Mouse (Mus musculus): ENCODE data around the gene Trem2. TPM values are rescaled to one million over a fixed set of nuclear protein-coding genes. Genes with fewer than 3 reads are reported as not detected.
A peak's percentile ranks its signal among the peaks of the same experiment; 100 is the strongest.
"Not testable (repeated sequence)": the region's sequence is repeated elsewhere in the genome, so short reads cannot be mapped to it uniquely, and the experiment has no call there.

Gene Trem2
- polyA plus RNA-seq, 1 experiment = not detected

DNA sequence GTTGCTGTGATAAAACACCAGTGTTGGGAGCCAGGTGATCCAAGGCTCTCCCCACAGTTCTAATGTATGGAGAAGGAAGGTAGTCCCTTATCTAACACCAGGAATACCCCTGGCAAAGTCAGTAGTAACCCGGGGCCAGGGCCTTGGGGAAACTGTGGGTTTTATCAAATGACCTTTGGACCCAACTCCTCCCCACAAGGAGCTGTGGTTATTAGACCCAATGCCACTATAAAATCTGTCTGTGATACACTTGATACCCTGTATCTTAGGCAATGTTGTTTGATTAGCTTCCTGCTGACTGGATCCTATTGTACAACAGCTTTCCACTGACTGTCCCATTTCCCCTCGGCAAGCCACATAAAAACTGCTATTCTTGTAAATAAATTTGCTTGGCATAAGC lies 34.1 kb upstream of the Trem2 start:
- Histone ChIP-seq H3K27ac (ENCODE audit: insufficient read depth, low read length) (no peak overlapping the region), H3K9me3 (replicated peaks; ENCODE audit: control insufficient read depth, insufficient read depth, low read length, poor library complexity, severe bottlenecking) (no peaks in the 10 kb centered on the region), H3K4me3 (ENCODE audit: low read depth, low read length) (no peak overlapping the region), H3K4me1 (ENCODE audit: control insufficient read depth, insufficient read depth, low read length) (no peaks in the 10 kb centered on the region), H3K36me3 (ENCODE audit: control insufficient read depth, insufficient read depth, low read length, poor library complexity, severe bottlenecking) (no peaks in the 10 kb centered on the region), H3K9ac (ENCODE audit: low read depth, poor library complexity, severe bottlenecking) (no peak overlapping the region), H3K27me3 (ENCODE audit: control insufficient read depth, insufficient read depth, low read length, poor library complexity, severe bottlenecking) (no peaks in the 10 kb centered on the region)
- no peak for TF ChIP-seq POLR2A (IDR thresholded peaks at IDR 0.05; ENCODE audit: insufficient read depth, low read length)
- TF ChIP-seq CTCF (IDR thresholded peaks at IDR 0.05; ENCODE audit: low read depth, low read length) = no peak
- no peak for TF ChIP-seq EP300 (IDR thresholded peaks at IDR 0.05; ENCODE audit: insufficient read depth, low read depth, low read length)

DNA sequence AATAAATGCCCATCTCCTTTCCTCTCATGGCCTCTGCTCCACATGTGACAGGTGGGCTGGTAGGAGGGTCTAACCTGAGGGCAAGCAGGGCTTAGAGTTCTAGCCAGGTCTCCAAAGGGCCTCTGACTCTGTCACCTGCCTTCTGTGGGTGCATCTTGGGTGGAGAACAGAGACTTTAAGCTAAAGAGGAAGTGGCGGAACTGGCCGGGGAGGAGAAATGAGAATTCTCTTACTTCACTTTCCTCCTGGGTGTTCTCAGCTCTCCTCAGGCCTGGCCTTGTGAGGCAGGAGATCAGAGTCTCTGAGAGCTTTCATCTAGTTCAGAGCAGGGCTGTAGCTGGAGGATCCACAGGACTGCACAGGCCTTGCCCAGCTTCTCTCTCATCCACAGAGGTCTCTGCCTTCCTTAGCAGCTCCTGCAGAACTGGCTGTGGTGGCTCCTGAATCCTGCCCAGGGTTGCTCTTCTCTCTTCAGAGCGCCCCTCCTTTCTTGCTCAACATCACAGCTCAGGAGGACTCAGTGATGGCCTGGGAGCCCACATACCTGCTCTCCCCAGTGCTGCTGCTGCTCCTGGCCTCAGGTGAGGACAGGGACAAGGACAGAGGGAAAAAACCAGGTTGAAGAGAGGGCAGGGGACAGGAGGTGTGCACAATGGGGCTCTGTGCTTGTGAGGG lies 30.2 kb upstream of the Trem2 start, which contains the start of gene B430306N03Rik:
B430306N03Rik (plus strand) TSS at position 237 of the 675 bp plus-strand sequence.
- H3K9ac ChIP-seq (ENCODE audit: low read depth, poor library complexity, severe bottlenecking); H3K27me3 ChIP-seq (ENCODE audit: control insufficient read depth, insufficient read depth, low read length, poor library complexity, severe bottlenecking); H3K4me3 ChIP-seq (ENCODE audit: low read depth, low read length); H3K36me3 ChIP-seq (ENCODE audit: control insufficient read depth, insufficient read depth, low read length, poor library complexity, severe bottlenecking); H3K9me3 ChIP-seq (replicated peaks; ENCODE audit: control insufficient read depth, insufficient read depth, low read length, poor library complexity, severe bottlenecking); H3K27ac ChIP-seq (ENCODE audit: insufficient read depth, low read length); H3K4me1 ChIP-seq (ENCODE audit: control insufficient read depth, insufficient read depth, low read length): not testable (repeated sequence)

DNA sequence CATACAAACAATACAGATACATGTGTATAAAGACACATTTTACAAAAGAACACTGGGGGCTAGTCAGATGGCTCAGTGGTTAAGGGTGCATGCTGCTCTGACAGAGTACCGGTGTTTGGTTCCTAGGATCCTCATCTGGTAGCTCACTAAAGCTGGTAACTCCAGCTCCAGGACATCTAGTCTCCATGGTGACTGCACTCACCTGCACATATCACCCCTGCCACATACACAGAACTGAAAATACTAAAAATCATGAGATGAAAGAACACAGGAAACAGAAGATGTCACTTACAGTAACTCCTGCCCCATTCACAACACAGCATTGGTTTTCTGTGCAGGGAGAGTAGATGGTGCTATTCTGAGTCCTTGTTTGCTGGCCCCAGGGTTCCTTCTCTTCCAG lies 27.5 kb upstream of the Trem2 start:
- TF ChIP-seq CTCF (IDR thresholded peaks at IDR 0.05; ENCODE audit: low read depth, low read length) = no peak
- no peak for TF ChIP-seq EP300 (IDR thresholded peaks at IDR 0.05; ENCODE audit: insufficient read depth, low read depth, low read length)
- TF ChIP-seq POLR2A (IDR thresholded peaks at IDR 0.05; ENCODE audit: insufficient read depth, low read length) = no peak
- Histone ChIP-seq H3K9ac (ENCODE audit: low read depth, poor library complexity, severe bottlenecking) (no peak overlapping the region), H3K27ac (ENCODE audit: insufficient read depth, low read length) (no peak overlapping the region), H3K4me3 (ENCODE audit: low read depth, low read length) (no peak overlapping the region), H3K27me3 (ENCODE audit: control insufficient read depth, insufficient read depth, low read length, poor library complexity, severe bottlenecking) (no peaks in the 10 kb centered on the region), H3K4me1 (ENCODE audit: control insufficient read depth, insufficient read depth, low read length) (peaks cover 2% of the 10 kb centered on the region), H3K36me3 (ENCODE audit: control insufficient read depth, insufficient read depth, low read length, poor library complexity, severe bottlenecking) (no peaks in the 10 kb centered on the region), H3K9me3 (replicated peaks; ENCODE audit: control insufficient read depth, insufficient read depth, low read length, poor library complexity, severe bottlenecking) (no peaks in the 10 kb centered on the region)

DNA sequence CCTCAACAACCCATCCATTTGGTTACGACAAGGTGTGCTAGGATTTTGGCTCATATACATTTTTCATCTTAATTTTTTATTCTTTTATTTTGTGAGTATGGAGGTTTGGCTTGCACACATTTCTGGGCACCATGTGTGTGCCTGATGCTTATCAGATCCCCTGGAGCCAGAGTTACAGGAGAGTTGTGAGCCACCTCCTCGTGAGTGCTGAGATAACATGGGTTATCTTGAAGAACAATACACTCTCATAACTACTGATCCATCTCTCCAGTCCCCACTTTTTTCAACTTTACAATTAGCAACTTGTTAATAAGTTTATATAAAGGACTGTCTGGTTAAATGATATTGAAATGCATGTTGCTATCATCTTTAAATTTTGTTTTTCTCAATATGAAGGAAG lies 24.9 kb upstream of the Trem2 start:
- Histone ChIP-seq H3K9ac (ENCODE audit: low read depth, poor library complexity, severe bottlenecking) (no peak overlapping the region), H3K36me3 (ENCODE audit: control insufficient read depth, insufficient read depth, low read length, poor library complexity, severe bottlenecking) (no peaks in the 10 kb centered on the region), H3K9me3 (replicated peaks; ENCODE audit: control insufficient read depth, insufficient read depth, low read length, poor library complexity, severe bottlenecking) (no peaks in the 10 kb centered on the region), H3K27ac (ENCODE audit: insufficient read depth, low read length) (no peak overlapping the region), H3K27me3 (ENCODE audit: control insufficient read depth, insufficient read depth, low read length, poor library complexity, severe bottlenecking) (no peaks in the 10 kb centered on the region), H3K4me1 (ENCODE audit: control insufficient read depth, insufficient read depth, low read length) (peaks cover 2% of the 10 kb centered on the region), H3K4me3 (ENCODE audit: low read depth, low read length) (no peak overlapping the region)
- TF ChIP-seq POLR2A (IDR thresholded peaks at IDR 0.05; ENCODE audit: insufficient read depth, low read length) = no peak
- TF ChIP-seq EP300 (IDR thresholded peaks at IDR 0.05; ENCODE audit: insufficient read depth, low read depth, low read length) = no peak
- TF ChIP-seq CTCF (IDR thresholded peaks at IDR 0.05; ENCODE audit: low read depth, low read length) = no peak

DNA sequence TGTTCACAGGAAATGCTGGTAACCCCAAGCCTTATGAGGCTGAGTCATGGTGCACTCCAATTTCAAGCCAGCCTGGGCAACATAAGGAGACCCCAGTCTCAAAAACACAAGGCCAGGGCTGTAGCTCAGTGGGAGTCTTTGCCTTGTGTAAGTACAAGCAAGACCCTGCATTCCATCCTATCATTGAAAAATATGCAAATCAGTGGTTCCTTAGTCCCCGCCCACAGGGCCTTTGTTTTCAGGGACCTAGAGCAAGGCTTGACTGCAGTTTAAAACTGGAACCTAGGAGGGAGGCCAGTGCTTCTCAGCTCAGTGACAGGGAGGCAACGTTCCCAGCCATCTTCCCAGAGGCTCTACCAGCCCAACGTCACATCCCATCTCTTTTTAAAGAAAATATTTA lies 23.0 kb upstream of the Trem2 start:
- Histone ChIP-seq H3K4me1 (ENCODE audit: control insufficient read depth, insufficient read depth, low read length) (peaks cover 2% of the 10 kb centered on the region), H3K9me3 (replicated peaks; ENCODE audit: control insufficient read depth, insufficient read depth, low read length, poor library complexity, severe bottlenecking) (no peaks in the 10 kb centered on the region), H3K4me3 (ENCODE audit: low read depth, low read length) (no peak overlapping the region), H3K9ac (ENCODE audit: low read depth, poor library complexity, severe bottlenecking) (no peak overlapping the region), H3K36me3 (ENCODE audit: control insufficient read depth, insufficient read depth, low read length, poor library complexity, severe bottlenecking) (no peaks in the 10 kb centered on the region), H3K27ac (ENCODE audit: insufficient read depth, low read length) (peak overlapping the region; percentile 12; the same call in 1 of the 2 replicates), H3K27me3 (ENCODE audit: control insufficient read depth, insufficient read depth, low read length, poor library complexity, severe bottlenecking) (no peaks in the 10 kb centered on the region)
- TF ChIP-seq POLR2A (IDR thresholded peaks at IDR 0.05; ENCODE audit: insufficient read depth, low read length) (no peak), CTCF (IDR thresholded peaks at IDR 0.05; ENCODE audit: low read depth, low read length) (no peak), EP300 (IDR thresholded peaks at IDR 0.05; ENCODE audit: insufficient read depth, low read depth, low read length) (no peak)

DNA sequence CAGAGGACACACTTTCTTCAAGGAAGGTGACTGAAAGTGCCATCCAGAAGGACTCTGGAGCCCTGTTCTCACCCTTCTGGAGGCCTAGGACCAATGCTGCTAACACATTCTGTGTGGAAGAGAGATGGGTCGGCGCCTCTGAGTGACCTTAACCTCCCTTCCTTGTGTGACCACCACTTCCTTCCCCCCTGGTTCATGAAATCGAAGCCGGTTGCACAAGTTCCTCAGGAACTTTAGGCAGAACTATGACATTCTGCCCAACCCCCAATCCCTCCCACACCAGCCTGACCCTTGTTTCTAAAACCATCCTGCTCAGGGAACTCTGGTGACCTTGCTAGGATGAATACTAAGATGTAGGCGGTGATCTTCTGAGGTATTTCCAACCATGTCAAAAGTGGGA lies 21.9 kb upstream of the Trem2 start:
- no peaks in the 10 kb centered on the region for H3K27me3 ChIP-seq (ENCODE audit: control insufficient read depth, insufficient read depth, low read length, poor library complexity, severe bottlenecking)
- H3K9ac ChIP-seq (ENCODE audit: low read depth, poor library complexity, severe bottlenecking) = no peak overlapping the region
- no peak for TF ChIP-seq POLR2A (IDR thresholded peaks at IDR 0.05; ENCODE audit: insufficient read depth, low read length)
- TF ChIP-seq EP300 (IDR thresholded peaks at IDR 0.05; ENCODE audit: insufficient read depth, low read depth, low read length) = no peak
- no peak overlapping the region for H3K4me3 ChIP-seq (ENCODE audit: low read depth, low read length)
- H3K27ac ChIP-seq (ENCODE audit: insufficient read depth, low read length) = no peak overlapping the region
- H3K36me3 ChIP-seq (ENCODE audit: control insufficient read depth, insufficient read depth, low read length, poor library complexity, severe bottlenecking) = no peaks in the 10 kb centered on the region
- H3K9me3 ChIP-seq (replicated peaks; ENCODE audit: control insufficient read depth, insufficient read depth, low read length, poor library complexity, severe bottlenecking) = no peaks in the 10 kb centered on the region
- peaks cover 2% of the 10 kb centered on the region for H3K4me1 ChIP-seq (ENCODE audit: control insufficient read depth, insufficient read depth, low read length)
